Mouse (Mus musculus) small intestine, adult 2 months (tissue): ENCODE measurements around the gene Dennd2a.

Source experiments
- CTCF ChIP-seq: fragments of 200-500 bp; IDR thresholded peaks from 2 replicates; pipeline ENCODE4 v1.5.1; 2012; ENCODE audit warnings: low read depth, mild to moderate bottlenecking, control low read depth, inconsistent platforms, low read length, moderate library complexity, mixed read lengths; ENCODE audit not compliant: insufficient replicate concordance, insufficient read length; ENCODE audit errors: extremely low read depth
- POLR2A ChIP-seq: fragments of 200-500 bp; IDR thresholded peaks from 2 replicates; pipeline ENCODE4 v1.6.1; 2012; ENCODE audit warnings: low read depth, mild to moderate bottlenecking, control low read depth, inconsistent platforms, low read length, moderate library complexity

DNA sequence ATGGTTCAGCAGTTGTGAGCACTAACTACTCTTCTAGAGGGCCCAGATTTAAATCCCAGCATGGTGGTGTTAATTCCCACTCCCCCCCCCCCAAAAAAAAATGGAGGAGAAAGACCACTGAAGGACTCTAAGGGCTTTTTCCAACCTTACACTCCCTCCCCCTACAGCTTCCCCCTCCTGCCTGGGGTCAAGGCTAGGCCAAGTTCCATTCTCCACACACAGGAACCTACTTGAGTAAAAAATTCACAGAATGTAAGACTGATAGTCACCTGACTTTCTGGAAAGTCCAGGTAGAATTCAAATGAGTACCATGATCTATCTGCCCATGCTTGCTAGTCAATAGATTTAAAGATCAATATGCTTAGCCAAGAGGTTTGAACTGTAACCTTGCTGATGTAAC is 117.5 kb downstream of the Dennd2a start:
- TF ChIP-seq CTCF (no peak), POLR2A (no peak)
